Mouse (Mus musculus) heart, postnatal 36 days (tissue): ENCODE measurements around the gene Glmn. TPM values are rescaled to one million over a fixed set of nuclear protein-coding genes. Genes with fewer than 3 reads are reported as not detected.

ENCODE experiments used
- DNase-seq, 2 experiments: peaks; one replicate each; pipeline ENCODE4 v3.0.0; 2021 to 2022
- intact Hi-C: fragments of 180-260 bp; cut with DNase I; formaldehyde crosslinking; loops from one replicate; pipeline ENCODE4 v1.15.1; 2025
- total RNA-seq, 2 experiments: library from RNA; stranded (reverse); gene quantifications; 2 replicates each; pipeline ENCODE4 v1.2.3; 2021

The Glmn gene
- total RNA-seq, 2 experiments from 2014 or later = 3.6 to 4.6 TPM

- intact Hi-C loops = no loop called here
- no peak for DNase-seq
Measured at GRCm38 (mm10) chr5:107518602-107519001, 79.1 kb downstream of the Glmn start.

GRCm38 (mm10) chr5:107516087-107516486 is 81.6 kb downstream of the Glmn start:
- DNase-seq = no peak
- intact Hi-C loops = no loop called here

GRCm38 (mm10) chr5:107515453-107515852 is 82.2 kb downstream of the Glmn start:
- intact Hi-C loops = no loop called here

GRCm38 (mm10) chr5:107513583-107513982 is 84.1 kb downstream of the Glmn start:
- intact Hi-C loops = loop anchor here (5.0 kb wide), 1 partner anchor 651 kb away; no protein-coding TSS in a partner anchor
- DNase-seq = peak; percentile 7 to 41

More at GRCm38 (mm10) chr5:107515453-107515852, 82.2 kb downstream of the Glmn start:
- DNase-seq = no peak

- intact Hi-C loops = loop anchor here (5.0 kb wide), 1 partner anchor 649 kb away; no protein-coding TSS in a partner anchor
- no peak for DNase-seq
Measured at GRCm38 (mm10) chr5:107511326-107511725, 86.4 kb downstream of the Glmn start.

- intact Hi-C loops = loop anchor here (5.0 kb wide), 1 partner anchor 648 kb away; no protein-coding TSS in a partner anchor
- DNase-seq = no peak
Measured at GRCm38 (mm10) chr5:107510503-107510902, 87.2 kb downstream of the Glmn start.

GRCm38 (mm10) chr5:107507321-107507720 is 90.4 kb downstream of the Glmn start, which contains the start of gene Gm42669:
Gene Gm42669 (plus strand): TSS chr5:107507621.
- no peak for DNase-seq
- intact Hi-C loops = no loop called here

GRCm38 (mm10) chr5:107500741-107501140 is 96.9 kb downstream of the Glmn start:
- intact Hi-C loops = no loop called here
- DNase-seq = no peak

GRCm38 (mm10) chr5:107499891-107500535 is 97.7 kb downstream of the Glmn start:
- intact Hi-C loops = no loop called here
- no peak for DNase-seq

Other genes with a start within 250 kb of the Glmn start
- under 1 TPM; 0.31 to 0.33 TPM for gene Ephx4, start 195.2 kb downstream of the Glmn start, total RNA-seq
- not detected for gene Lpcat2b, start 166.3 kb downstream of the Glmn start, total RNA-seq
- 1 to 10 TPM; 4.5 to 6.2 TPM for gene Btbd8, start 159.9 kb downstream of the Glmn start, total RNA-seq
- under 1 TPM in 1 of 2 experiments, not detected in 1; 0.17 TPM for gene Gm42669, start 90.3 kb downstream of the Glmn start, total RNA-seq
- gene 1700028K03Rik, start 63.2 kb downstream of the Glmn start, total RNA-seq = not detected
- gene Rpap2, start 515 bp downstream of the Glmn start, total RNA-seq = 10 to 100 TPM in 1 of 2 experiments, 1 to 10 TPM in 1; 8.4 to 10.2 TPM
- gene Gfi1, start 128.1 kb upstream of the Glmn start, total RNA-seq = not detected
- not detected for gene Ube2d2b, start 232.2 kb upstream of the Glmn start, total RNA-seq